Mouse (Mus musculus) embryonic facial prominence, embryonic 15.5 days (tissue): ENCODE measurements around the gene Naa80. TPM values are rescaled to one million over a fixed set of nuclear protein-coding genes. Genes with fewer than 3 reads are reported as not detected.

Experiments
- ATAC-seq: fragments of 200-750 bp; cut with Nextera tagmentation; 2 replicates; pipeline ENCODE4 v1.8.0; 2017; ENCODE audit warnings: low read depth, moderate TSS enrichment; ENCODE audit not compliant: insufficient number of reproducible peaks, low FRiP score, low TSS enrichment
- H3K27ac ChIP-seq: fragments of 300-500 bp; sonication (generic); replicated peaks from 2 replicates; pipeline ENCODE4 v1.5.1; 2015; ENCODE audit warnings: mild to moderate bottlenecking, inconsistent platforms
- H3K27me3 ChIP-seq: fragments of 300-500 bp; sonication (generic); 2 replicates; pipeline ENCODE4 v1.6.1; 2015; ENCODE audit warnings: inconsistent platforms
- H3K36me3 ChIP-seq: fragments of 300-500 bp; sonication (generic); 2 replicates; pipeline ENCODE4 v1.6.1; 2015; ENCODE audit warnings: mild to moderate bottlenecking, inconsistent platforms
- H3K4me1 ChIP-seq: fragments of 300-500 bp; sonication (generic); 2 replicates; pipeline ENCODE4 v1.6.1; 2015; ENCODE audit warnings: inconsistent platforms
- H3K4me2 ChIP-seq: fragments of 300-500 bp; sonication (generic); replicated peaks from 2 replicates; pipeline ENCODE4 v1.6.1; 2015; ENCODE audit warnings: mild to moderate bottlenecking, inconsistent platforms
- H3K4me3 ChIP-seq: fragments of 300-500 bp; sonication (generic); replicated peaks from 2 replicates; pipeline ENCODE4 v1.5.1; 2015; ENCODE audit warnings: mild to moderate bottlenecking, inconsistent platforms
- H3K9ac ChIP-seq: fragments of 300-500 bp; sonication (generic); 2 replicates; pipeline ENCODE4 v1.6.1; 2015; ENCODE audit warnings: inconsistent platforms
- H3K9me3 ChIP-seq: fragments of 300-500 bp; sonication (generic); replicated peaks from 2 replicates; pipeline ENCODE4 v1.6.1; 2016; ENCODE audit warnings: inconsistent platforms
- WGBS: fragments of 180-500 bp; shearing (Covaris S2); methylation state at CpG from one replicate; pipeline ENCODE4 v1.1.7; 2015; 5-methylcytosine and 5-hydroxymethylcytosine counted together
- polyA plus RNA-seq: library from polyadenylated mRNA; unstranded; fragments of >200 nt; fragmentation: Nextera tagmentation; extraction: Ambion mirVana; gene quantifications from 2 replicates; pipeline ENCODE4 v1.2.1, GENCODE M21; 2015

The Naa80 gene
- polyA plus RNA-seq, 1 experiment from 2014 or later: 22.8 TPM

GRCm38 (mm10) chr9:107631861-107632260 lies 53.2 kb downstream of the Naa80 start:
- Histone ChIP-seq H3K9me3 (no peaks in the 10 kb centered on the region), H3K4me1 (peaks cover 82% of the 10 kb centered on the region), H3K27ac (peak overlapping the region; percentile 94), H3K4me2 (peak overlapping the region; percentile 95), H3K36me3 (no peaks in the 10 kb centered on the region), H3K27me3 (no peaks in the 10 kb centered on the region), H3K9ac (no peak overlapping the region), H3K4me3 (peak overlapping the region; percentile 82)
- no peak for ATAC-seq
- WGBS: 77% methylated on average over 8 of the region's 8 CpGs

GRCm38 (mm10) chr9:107632478-107632877 lies 53.8 kb downstream of the Naa80 start:
- peak overlapping the region; percentile 82 for H3K4me3 ChIP-seq
- peak overlapping the region; percentile 95 for H3K4me2 ChIP-seq
- H3K36me3 ChIP-seq: no peaks in the 10 kb centered on the region
- peak overlapping the region; percentile 94 for H3K27ac ChIP-seq
- H3K9ac ChIP-seq: peak overlapping the region; percentile 94; the same call in 1 of the 2 replicates
- ATAC-seq: no peak
- 27% methylated on average over 6 of the region's 6 CpGs for WGBS
- no peaks in the 10 kb centered on the region for H3K27me3 ChIP-seq
- peaks cover 76% of the 10 kb centered on the region for H3K4me1 ChIP-seq
- no peaks in the 10 kb centered on the region for H3K9me3 ChIP-seq

GRCm38 (mm10) chr9:107633091-107633660 lies 54.5 kb downstream of the Naa80 start:
- H3K4me2 ChIP-seq: peak overlapping the region; percentile 95
- H3K36me3 ChIP-seq: no peaks in the 10 kb centered on the region
- peak overlapping the region; percentile 94 for H3K9ac ChIP-seq
- no peaks in the 10 kb centered on the region for H3K9me3 ChIP-seq
- H3K27ac ChIP-seq: peak overlapping the region; percentile 94
- H3K27me3 ChIP-seq: no peaks in the 10 kb centered on the region
- WGBS: 3% methylated on average over 33 of the region's 33 CpGs
- peak overlapping the region; percentile 82 for H3K4me3 ChIP-seq
- peak; percentile 66 for ATAC-seq
- H3K4me1 ChIP-seq: peaks cover 69% of the 10 kb centered on the region

Other genes with a start within 250 kb of the Naa80 start
- 11.7 and 12.3 TPM in 2 replicates for gene Hemk1, start 240.5 kb upstream of the Naa80 start, polyA plus RNA-seq
- gene 6430571L13Rik, start 238.3 kb upstream of the Naa80 start, polyA plus RNA-seq: 0.91 and 0.97 TPM in 2 replicates
- 0.96 and 1.3 TPM in 2 replicates for gene Cacna2d2, start 179.3 kb upstream of the Naa80 start, polyA plus RNA-seq
- 51.6 and 53.3 TPM in 2 replicates for gene Tmem115, start 44.9 kb upstream of the Naa80 start, polyA plus RNA-seq
- 26.4 and 26.8 TPM in 2 replicates for gene Cyb561d2, start 36.7 kb upstream of the Naa80 start, polyA plus RNA-seq
- 41.9 and 48.0 TPM in 2 replicates for gene Nprl2, start 36.7 kb upstream of the Naa80 start, polyA plus RNA-seq
- 10.7 and 25.9 TPM in 2 replicates for gene Zmynd10, start 31.6 kb upstream of the Naa80 start, polyA plus RNA-seq
- gene Rassf1, start 27.3 kb upstream of the Naa80 start, polyA plus RNA-seq: 82.0 and 87.7 TPM in 2 replicates
- 42.9 and 43.6 TPM in 2 replicates for gene Tusc2, start 15.6 kb upstream of the Naa80 start, polyA plus RNA-seq
- 97.5 and 98.4 TPM in 2 replicates for gene Hyal2, start 10.9 kb upstream of the Naa80 start, polyA plus RNA-seq
- gene Hyal1, start 2.0 kb upstream of the Naa80 start, polyA plus RNA-seq: 14.5 and 15.7 TPM in 2 replicates
- gene Hyal3, start 1.9 kb downstream of the Naa80 start, polyA plus RNA-seq: 2.0 TPM in 2 replicates
- gene Ifrd2, start 8.8 kb downstream of the Naa80 start, polyA plus RNA-seq: 46.8 and 47.1 TPM in 2 replicates
- 21.2 and 22.7 TPM in 2 replicates for gene Sema3b, start 30.3 kb downstream of the Naa80 start, polyA plus RNA-seq
- 458 and 459 TPM in 2 replicates for gene Gnai2, start 56.5 kb downstream of the Naa80 start, polyA plus RNA-seq
- gene Slc38a3, start 90.6 kb downstream of the Naa80 start, polyA plus RNA-seq: 3.7 and 4.2 TPM in 2 replicates
- gene Gnat1, start 100.8 kb downstream of the Naa80 start, polyA plus RNA-seq: 1.9 and 3.4 TPM in 2 replicates
- gene Sema3f, start 131.6 kb downstream of the Naa80 start, polyA plus RNA-seq: 40.6 and 44.6 TPM in 2 replicates
- 198 and 218 TPM in 2 replicates for gene Rbm5, start 192.1 kb downstream of the Naa80 start, polyA plus RNA-seq